Mouse (Mus musculus) CH12.LX (cell line): ENCODE measurements at regions not wholly inside any gene's neighbourhood (a gene's known extent, or its start where the extent isn't known, plus 50 kb on each side); places are given as distances from the start of the nearest gene placed in this dataset.

Experiments
- DNase-seq: peaks from one replicate; pipeline ENCODE4 v3.0.0-alpha.2; 2013; ENCODE audit errors: extremely low read depth
- H3K27ac ChIP-seq: 2 replicates; pipeline ENCODE4 v1.5.1; 2012; ENCODE audit warnings: low read depth, mild to moderate bottlenecking, control low read depth, moderate library complexity; ENCODE audit not compliant: insufficient read depth
- H3K27me3 ChIP-seq: replicated peaks from 2 replicates; pipeline ENCODE3; 2012; ENCODE audit warnings: inconsistent platforms
- H3K36me3 ChIP-seq, 2 experiments: replicated peaks in 1 of 2; 2 replicates each; pipeline versions ENCODE3 to v1.6.1; 2012; ENCODE audit warnings: inconsistent platforms in 1 of 2, low read length in 1 of 2, mild to moderate bottlenecking in 1 of 2, mixed read lengths in 1 of 2, moderate library complexity in 1 of 2; ENCODE audit not compliant: control insufficient read depth in 1 of 2, insufficient read depth in 1 of 2
- H3K4me1 ChIP-seq, 2 experiments: 2 replicates each; pipeline ENCODE4 v1.6.1; 2012; ENCODE audit warnings: inconsistent platforms in 1 of 2, moderate library complexity in 1 of 2; ENCODE audit not compliant: insufficient read depth in 2 of 2, control insufficient read depth in 1 of 2
- H3K4me2 ChIP-seq: 2 replicates; pipeline ENCODE4 v1.6.1; 2012; ENCODE audit warnings: low read depth, mild to moderate bottlenecking, control low read depth; ENCODE audit not compliant: poor library complexity, insufficient read depth, severe bottlenecking
- H3K4me3 ChIP-seq, 3 experiments: fragments of 150-350 bp in 1 of 3; sonication (generic) in 1 of 3; replicated peaks in 1 of 3; 2 replicates each; pipeline versions ENCODE3 to v1.5.1; 2011 to 2012; ENCODE audit warnings: low read depth in 2 of 3, low read length in 2 of 3, mild to moderate bottlenecking in 2 of 3, moderate library complexity in 2 of 3, control low read depth in 1 of 3, improper control_type of control experiment in 1 of 3, inconsistent platforms in 1 of 3, mixed read lengths in 1 of 3; ENCODE audit not compliant: poor library complexity in 1 of 3
- H3K79me2 ChIP-seq: replicated peaks from 2 replicates; pipeline ENCODE4 v1.6.1; 2012; ENCODE audit warnings: mild to moderate bottlenecking, moderate library complexity; ENCODE audit not compliant: control insufficient read depth, poor library complexity, insufficient read depth, severe bottlenecking; ENCODE audit errors: extremely low read depth
- H3K9ac ChIP-seq: 2 replicates; pipeline ENCODE4 v1.6.1; 2012; ENCODE audit warnings: low read depth, mild to moderate bottlenecking, control low read depth, moderate library complexity; ENCODE audit not compliant: insufficient read depth
- H3K9me3 ChIP-seq: replicated peaks from 2 replicates; pipeline ENCODE3; 2012; ENCODE audit warnings: low read length, inconsistent platforms, mixed read lengths
- CHD1 ChIP-seq: IDR thresholded peaks from 2 replicates; pipeline ENCODE4 v1.6.1; 2012; ENCODE audit warnings: low read depth, low read length, improper control_type of control experiment, inconsistent platforms
- CTCF ChIP-seq, 2 experiments: IDR thresholded peaks in 1 of 2; conservative IDR thresholded peaks in 1 of 2; 2 replicates each; pipeline ENCODE4 v1.5.1; 2011 to 2012; ENCODE audit warnings: low read depth in 2 of 2, low read length in 2 of 2, improper control_type of control experiment in 1 of 2, inconsistent platforms in 1 of 2, mild to moderate bottlenecking in 1 of 2, moderate library complexity in 1 of 2
- E2F4 ChIP-seq: IDR thresholded peaks from 2 replicates; pipeline ENCODE4 v1.6.1; 2011; ENCODE audit warnings: low read depth, low read length, improper control_type of control experiment; ENCODE audit not compliant: insufficient replicate concordance
- ELF1 ChIP-seq: IDR thresholded peaks from 2 replicates; pipeline ENCODE4 v1.6.1; 2014; ENCODE audit warnings: low read depth, mild to moderate bottlenecking, inconsistent platforms, low read length, improper control_type of control experiment
- EP300 ChIP-seq: IDR thresholded peaks from 2 replicates; pipeline ENCODE4 v1.6.1; 2011; ENCODE audit warnings: low read length, improper control_type of control experiment
- HCFC1 ChIP-seq: IDR thresholded peaks from 2 replicates; pipeline ENCODE4 v1.6.1; 2012; ENCODE audit warnings: low read depth, mild to moderate bottlenecking, inconsistent platforms, low read length, improper control_type of control experiment
- IRF4 ChIP-seq: IDR thresholded peaks from 2 replicates; pipeline ENCODE4 v1.6.1; 2014; ENCODE audit warnings: low read depth, mild to moderate bottlenecking, inconsistent platforms, low read length, improper control_type of control experiment
- JUN ChIP-seq: IDR thresholded peaks from 2 replicates; pipeline ENCODE4 v1.6.1; 2011; ENCODE audit warnings: low read depth, mild to moderate bottlenecking, low read length, improper control_type of control experiment, moderate library complexity; ENCODE audit not compliant: insufficient read depth
- JUND ChIP-seq: conservative IDR thresholded peaks from 2 replicates; pipeline ENCODE4 v1.6.1; 2011; ENCODE audit warnings: low read depth, low read length, improper control_type of control experiment
- MAFK ChIP-seq: IDR thresholded peaks from 2 replicates; pipeline ENCODE4 v1.6.1; 2011; ENCODE audit warnings: low read length, improper control_type of control experiment; ENCODE audit not compliant: insufficient replicate concordance
- MAZ ChIP-seq: IDR thresholded peaks from 2 replicates; pipeline ENCODE4 v1.6.1; 2012; ENCODE audit warnings: low read depth, mild to moderate bottlenecking, inconsistent platforms, low read length, improper control_type of control experiment, moderate library complexity
- MEF2A ChIP-seq: IDR thresholded peaks from 2 replicates; pipeline ENCODE4 v1.6.1; 2014; ENCODE audit warnings: low read depth, mild to moderate bottlenecking, inconsistent platforms, low read length, improper control_type of control experiment, borderline replicate concordance
- MXI1 ChIP-seq: IDR thresholded peaks from 2 replicates; pipeline ENCODE4 v1.6.1; 2011; ENCODE audit warnings: mild to moderate bottlenecking, low read depth, low read length, improper control_type of control experiment
- MYC ChIP-seq: IDR thresholded peaks from 2 replicates; pipeline ENCODE4 v1.6.1; 2011; ENCODE audit warnings: low read depth, mild to moderate bottlenecking, improper control_type of control experiment, low read length
- NRF1 ChIP-seq: IDR thresholded peaks from 2 replicates; pipeline ENCODE4 v1.6.1; 2014; ENCODE audit warnings: low read depth, mild to moderate bottlenecking, inconsistent platforms, low read length, improper control_type of control experiment, moderate library complexity
- PAX5 ChIP-seq: IDR thresholded peaks from 2 replicates; pipeline ENCODE4 v1.6.1; 2012; ENCODE audit warnings: low read length, inconsistent platforms, mixed read lengths
- POLR2A ChIP-seq: IDR thresholded peaks from 2 replicates; pipeline ENCODE4 v1.6.1; 2011; ENCODE audit warnings: low read depth, mild to moderate bottlenecking, improper control_type of control experiment, low read length
- POLR2AphosphoS2 ChIP-seq: IDR thresholded peaks from 2 replicates; pipeline ENCODE4 v1.6.1; 2011; ENCODE audit warnings: low read depth, low read length, improper control_type of control experiment
- TBP ChIP-seq: conservative IDR thresholded peaks from 2 replicates; pipeline ENCODE4 v1.6.1; 2011; ENCODE audit warnings: low read depth, low read length, improper control_type of control experiment
- TCF12 ChIP-seq: IDR thresholded peaks from 2 replicates; pipeline ENCODE4 v1.6.1; 2014; ENCODE audit warnings: low read depth, mild to moderate bottlenecking, inconsistent platforms, low read length, improper control_type of control experiment
- UBTF ChIP-seq: IDR thresholded peaks from 2 replicates; pipeline ENCODE4 v1.6.1; 2012; ENCODE audit warnings: low read depth, mild to moderate bottlenecking, inconsistent platforms, low read length, improper control_type of control experiment, moderate library complexity
- USF2 ChIP-seq: conservative IDR thresholded peaks from 2 replicates; pipeline ENCODE4 v1.6.1; 2011; ENCODE audit warnings: low read depth, low read length, improper control_type of control experiment
- ZMIZ1 ChIP-seq: IDR thresholded peaks from 2 replicates; pipeline ENCODE4 v1.6.1; 2012; ENCODE audit warnings: low read depth, mild to moderate bottlenecking, inconsistent platforms, low read length, improper control_type of control experiment
- dilution Hi-C: fragments of 300-500 bp; cut with MboI; formaldehyde crosslinking; loops from 2 replicates; pipeline ENCODE4 v1.14.3; 2020; ENCODE audit warnings: low sequenced_read_pairs; ENCODE audit not compliant: extremely low pct_unique_long_range_greater_than_20kb, extremely low pct_ligation_motif_present
- in situ Hi-C: fragments of 300-500 bp; cut with MboI; formaldehyde crosslinking; loops from 3 replicates; pipeline ENCODE4 v1.14.3; 2019; ENCODE audit warnings: low sequenced_read_pairs, low pct_ligation_motif_present, low pct_unique_long_range_greater_than_20kb, mixed read lengths

DNA sequence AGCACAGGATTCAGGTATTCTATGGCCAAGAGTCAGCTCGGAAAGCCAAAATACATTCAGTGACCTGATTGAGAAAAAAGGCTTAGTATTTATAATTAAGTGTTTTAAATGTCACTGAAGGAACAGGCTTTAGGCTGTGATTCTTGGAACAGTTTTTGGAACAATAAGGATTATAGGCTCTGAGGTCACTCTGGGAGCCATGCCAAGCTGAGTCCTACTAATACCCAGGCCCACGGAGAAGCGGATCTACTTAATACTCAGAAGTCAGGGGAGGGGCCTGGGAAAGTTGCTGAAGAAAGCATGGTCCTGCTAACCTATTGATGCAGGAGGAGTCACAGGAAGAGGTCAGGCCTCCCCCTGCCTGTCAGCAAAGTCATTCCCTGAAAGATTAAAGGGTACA is 121.7 kb downstream of the Syk start:
- TF ChIP-seq JUND: no peak
- TF ChIP-seq MAZ: no peak
- TF ChIP-seq ZMIZ1: no peak
- TF ChIP-seq TBP: no peak
- TF ChIP-seq TCF12: no peak
- no peak for TF ChIP-seq JUN
- TF ChIP-seq USF2: no peak
- no peak for TF ChIP-seq CHD1
- no peak for TF ChIP-seq NRF1
- no peak for TF ChIP-seq EP300
- TF ChIP-seq CTCF (conservative IDR thresholded peaks at IDR 0.05 in 1 of 2, IDR thresholded peaks at IDR 0.05 in 1 of 2; ENCODE audit: low read depth in 2 of 2, low read length in 2 of 2): no peak
- no peak for TF ChIP-seq MXI1
- no peak for TF ChIP-seq POLR2AphosphoS2
- TF ChIP-seq UBTF: no peak
- TF ChIP-seq POLR2A: no peak
- no peaks in the 10 kb centered on the region for H3K9me3 ChIP-seq

DNA sequence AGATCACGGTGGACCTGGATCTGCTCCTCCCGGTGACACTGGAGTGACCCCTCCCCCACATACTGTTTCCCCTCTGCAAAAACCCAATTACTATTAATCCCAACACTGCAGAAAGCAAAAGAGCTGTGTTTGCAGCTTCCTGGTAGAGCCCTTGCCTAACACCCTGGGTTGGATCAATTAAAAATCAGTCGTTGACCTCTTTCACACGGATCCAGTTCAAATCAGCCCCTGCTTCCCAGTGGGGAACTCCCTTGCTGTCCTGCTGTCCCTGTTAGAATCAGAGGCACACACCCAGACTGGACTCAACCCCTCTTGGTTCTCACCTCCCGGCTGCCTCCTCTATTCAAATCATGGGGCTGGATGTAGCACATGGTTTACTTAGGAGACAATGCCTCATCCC is 126.6 kb downstream of the Syk start:
- H3K79me2 ChIP-seq: no peaks in the 10 kb centered on the region
- H3K4me3 ChIP-seq: no peak overlapping the region
- no peaks in the 10 kb centered on the region for H3K9me3 ChIP-seq
- no peak overlapping the region for H3K4me2 ChIP-seq
- in situ Hi-C loops: loop anchor here (5.0 to 10.0 kb wide), 2 partner anchors 278 to 385 kb away; no protein-coding TSS in a partner anchor
- H3K27ac ChIP-seq: no peak overlapping the region
- no peak overlapping the region for H3K9ac ChIP-seq
- dilution Hi-C loops: no loop called here
- no peaks in the 10 kb centered on the region for H3K27me3 ChIP-seq
- TF ChIP-seq MAFK (no peak), MEF2A (no peak), HCFC1 (no peak), ELF1 (no peak), IRF4 (no peak), JUND (no peak), MYC (no peak), PAX5 (no peak), E2F4 (no peak)
- TF ChIP-seq, all 38 proteins: peak for 0
- H3K36me3 ChIP-seq: no peaks in the 10 kb centered on the region
- H3K4me1 ChIP-seq: peaks cover 0 to 7% of the 10 kb centered on the region in 2 experiments; a peak in 2 of 4 replicates
- no peak for DNase-seq

More for the DNA sequence above, 121.7 kb downstream of the Syk start:
- H3K9ac ChIP-seq: no peak overlapping the region
- no peak overlapping the region for H3K27ac ChIP-seq
- no peak overlapping the region for H3K4me2 ChIP-seq
- H3K4me3 ChIP-seq: no peak overlapping the region
- peaks cover 3 to 21% of the 10 kb centered on the region in 2 experiments; a peak in 2 of 4 replicates for H3K4me1 ChIP-seq
- peaks cover 3% of the 10 kb centered on the region for H3K27me3 ChIP-seq
- dilution Hi-C loops: no loop called here
- no peak for DNase-seq
- no peaks in the 10 kb centered on the region for H3K79me2 ChIP-seq
- no peaks in the 10 kb centered on the region for H3K36me3 ChIP-seq
- in situ Hi-C loops: loop anchor here (5.0 to 10.0 kb wide), 2 partner anchors 283 to 390 kb away; no protein-coding TSS in a partner anchor
